Mouse (Mus musculus) fat pad, adult 2 months (tissue): ENCODE data around the gene Adcy2.

Source experiments
- DNase-seq: peaks from one replicate; pipeline ENCODE4 v3.0.0-alpha.2; 2011; ENCODE audit warnings: low read depth, low spot score; ENCODE audit errors: extremely low read depth

Gene Adcy2

GRCm38 (mm10) chr13:68684919-68685318 lies 314.4 kb downstream of the Adcy2 start:
- DNase-seq, result no peak

DNA sequence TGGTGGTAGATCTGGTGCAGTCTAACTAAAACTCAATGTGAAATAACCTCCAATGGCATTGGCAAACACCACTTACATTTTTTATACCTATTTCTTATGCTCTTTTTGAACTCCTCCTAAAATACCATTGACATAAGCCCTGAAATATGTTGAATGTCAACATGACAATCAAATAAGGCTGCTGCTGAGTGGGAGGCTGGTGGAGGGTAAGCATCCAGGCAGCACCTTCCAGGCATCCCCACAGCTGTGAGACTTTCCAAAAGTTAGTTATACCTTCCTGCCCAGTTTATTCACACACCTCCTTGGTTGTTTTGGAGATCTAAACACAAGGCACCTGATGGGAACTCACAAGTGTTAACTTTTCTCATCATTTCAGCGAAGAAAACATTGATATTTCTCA lies 318.9 kb downstream of the Adcy2 start:
- no peak for DNase-seq

- DNase-seq, result no peak
These were observed 356.6 kb downstream of the Adcy2 start for GRCm38 (mm10) chr13:68642786-68643185.

GRCm38 (mm10) chr13:68627041-68627440 lies 372.3 kb downstream of the Adcy2 start:
- no peak for DNase-seq

DNA sequence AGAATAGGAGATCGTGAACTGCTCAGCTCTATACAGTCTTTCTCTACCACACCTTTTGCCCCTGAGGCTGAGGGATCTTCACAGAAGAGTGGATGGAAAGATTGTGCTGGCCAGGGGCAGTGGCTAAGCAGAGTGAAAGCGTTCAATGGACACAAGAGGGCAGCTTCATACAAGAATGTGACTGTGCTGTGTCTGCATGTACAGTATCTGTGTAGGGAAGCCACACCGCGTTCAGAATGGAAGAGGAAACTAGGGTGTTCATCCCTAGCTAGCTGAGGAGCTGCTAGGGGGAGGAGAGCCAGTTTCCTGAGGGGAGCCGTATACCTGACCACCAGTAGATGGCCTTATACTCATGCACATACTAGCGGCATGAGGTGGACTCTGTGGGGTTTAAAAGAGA lies 376.5 kb downstream of the Adcy2 start:
- no peak for DNase-seq

- no peak for DNase-seq
These were observed 391.5 kb downstream of the Adcy2 start for GRCm38 (mm10) chr13:68607652-68608405.

DNA sequence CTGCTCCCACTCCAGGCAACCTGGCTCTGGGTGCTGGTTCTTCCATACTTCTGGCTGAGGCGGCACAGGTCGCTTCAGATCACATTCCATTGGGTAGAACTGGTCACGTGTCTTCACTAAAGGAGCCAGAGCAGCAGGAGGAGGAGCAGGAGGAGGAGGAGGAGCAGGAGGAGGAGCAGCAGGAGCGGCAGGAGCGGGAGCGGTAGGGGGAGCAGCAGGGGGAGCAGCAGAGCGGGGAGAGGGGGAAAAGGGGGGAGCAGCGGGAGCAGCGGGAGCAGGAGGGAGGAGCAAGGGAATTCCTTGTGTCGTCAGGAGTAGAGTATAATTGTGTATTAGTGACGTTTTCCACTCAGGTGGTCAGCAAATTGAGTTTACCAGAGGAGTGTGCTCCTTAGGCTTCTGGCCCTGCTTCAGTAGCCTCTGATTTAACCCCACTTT lies 393.6 kb downstream of the Adcy2 start:
- DNase-seq, result no peak

DNA sequence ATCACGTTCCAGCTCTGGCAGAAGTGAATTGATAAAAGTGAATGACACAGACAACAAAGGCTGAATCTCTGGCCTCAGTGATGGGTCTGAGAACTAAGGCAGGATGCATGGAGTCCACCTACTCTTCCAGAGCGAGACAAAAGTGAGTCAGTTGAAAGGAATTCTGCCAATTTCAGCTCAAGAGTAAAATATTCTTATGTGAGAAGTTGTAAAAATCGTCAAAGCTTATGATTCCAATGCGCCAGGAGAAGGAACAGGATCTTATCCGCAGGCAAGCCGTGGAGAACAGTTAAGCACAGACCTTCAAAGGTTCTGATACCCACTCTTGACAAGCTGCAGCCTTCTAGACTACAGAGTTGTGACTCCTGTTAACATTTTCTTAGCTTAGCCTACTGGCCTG lies 396.3 kb downstream of the Adcy2 start:
- DNase-seq, result no peak

DNA sequence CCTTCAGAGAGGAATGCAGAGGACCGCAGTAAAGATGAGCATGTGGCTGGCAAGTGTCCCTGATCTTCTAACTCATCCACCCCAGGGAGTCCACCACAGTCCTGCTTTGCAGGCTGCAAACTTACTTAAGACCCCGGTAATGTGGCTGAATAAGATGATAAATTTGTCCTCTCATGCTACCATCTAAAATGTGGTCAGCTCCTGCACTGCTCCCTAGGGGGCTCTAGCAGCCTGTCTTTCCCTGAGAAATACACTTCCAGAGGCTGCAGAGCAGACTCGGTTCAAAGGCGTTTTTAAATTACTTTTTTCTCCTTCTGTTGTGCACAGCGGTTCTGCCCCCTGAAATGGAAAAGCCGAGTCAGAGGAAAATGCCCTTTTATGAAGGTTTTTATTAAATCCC lies 398.2 kb downstream of the Adcy2 start:
- DNase-seq, result no peak

GRCm38 (mm10) chr13:68598953-68599352 lies 400.4 kb downstream of the Adcy2 start:
- DNase-seq, result no peak

DNA sequence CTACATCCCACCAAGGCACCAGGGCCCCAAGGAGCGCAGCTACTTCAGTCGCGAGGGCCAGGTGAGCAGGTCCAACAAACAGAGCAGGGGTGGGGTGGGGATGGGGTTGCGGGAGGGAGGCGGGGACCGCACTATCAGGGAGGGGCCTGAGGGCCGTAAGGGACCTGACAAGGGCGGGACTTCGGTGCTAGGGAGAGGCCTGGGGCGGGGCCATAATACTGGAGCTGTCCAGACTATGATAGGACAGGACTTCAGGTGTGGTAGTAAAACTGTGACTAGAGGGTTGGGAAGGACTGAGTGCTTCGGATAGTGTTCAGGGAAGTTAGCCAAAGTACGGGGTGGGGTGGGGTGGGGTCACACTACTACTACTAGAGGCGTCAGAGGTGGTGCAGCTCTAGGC lies 401.7 kb downstream of the Adcy2 start:
- DNase-seq, result no peak

- DNase-seq, result no peak
These were observed 402.1 kb downstream of the Adcy2 start, which contains the start of gene 1700001L19Rik for GRCm38 (mm10) chr13:68597199-68597598. 1700001L19Rik (plus strand) TSS chr13:68597421.

- no peak for DNase-seq
These were observed 405.5 kb downstream of the Adcy2 start for GRCm38 (mm10) chr13:68593797-68594196.

GRCm38 (mm10) chr13:68588352-68588751 lies 411.0 kb downstream of the Adcy2 start:
- no peak for DNase-seq

DNA sequence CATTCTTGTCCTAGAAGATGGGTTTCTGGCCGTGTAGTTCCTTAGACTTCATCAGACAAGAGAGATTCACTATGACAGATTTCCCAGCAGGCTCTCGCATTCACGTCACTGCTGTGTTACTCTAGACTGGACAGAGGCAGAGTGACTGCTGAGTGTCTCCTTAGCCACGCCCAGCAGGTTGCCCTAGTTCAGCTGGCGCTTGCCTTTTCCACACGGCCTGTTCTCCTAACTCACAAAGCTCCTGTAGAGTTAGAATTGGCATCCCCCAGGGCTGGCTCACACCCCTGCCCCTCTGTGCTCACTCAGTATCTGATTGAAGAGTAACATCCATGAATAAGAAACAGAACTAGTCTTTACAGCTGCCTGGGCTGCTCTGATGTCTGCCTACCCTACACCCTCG lies 413.9 kb downstream of the Adcy2 start:
- no peak for DNase-seq

DNA sequence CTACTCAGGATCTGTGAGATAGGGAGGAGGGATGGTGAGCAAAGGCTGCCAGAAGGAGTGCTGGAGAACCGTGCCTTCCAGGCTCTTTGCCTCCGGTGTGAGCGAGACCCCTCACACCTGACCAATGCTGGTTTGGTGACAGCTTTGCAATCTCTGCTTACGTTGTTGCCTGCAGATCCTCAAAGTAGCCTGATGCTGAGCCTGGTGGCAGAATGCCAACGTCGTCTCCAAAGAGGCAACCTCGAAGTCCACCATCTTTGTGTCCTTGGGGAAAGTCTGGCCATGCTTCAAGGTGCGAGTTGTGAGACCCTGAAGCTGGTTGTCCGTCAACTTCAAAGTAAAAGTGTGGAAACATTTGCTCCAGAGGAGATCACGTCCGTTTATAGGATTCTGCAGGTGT lies 415.4 kb downstream of the Adcy2 start:
- no peak for DNase-seq

DNA sequence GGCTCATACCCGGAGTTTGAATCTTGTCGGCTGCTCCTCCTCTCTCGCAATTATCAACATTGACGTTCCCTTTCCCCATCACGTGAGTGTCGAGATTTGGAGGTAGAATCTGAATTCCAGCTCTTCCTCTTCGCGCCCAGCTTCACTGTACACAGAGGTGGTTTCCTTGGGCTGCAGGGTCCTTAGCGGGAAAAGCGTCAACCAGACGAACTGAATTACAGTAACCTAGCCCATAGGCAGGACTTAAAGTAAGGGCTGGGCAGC lies 416.9 kb downstream of the Adcy2 start:
- no peak for DNase-seq

DNA sequence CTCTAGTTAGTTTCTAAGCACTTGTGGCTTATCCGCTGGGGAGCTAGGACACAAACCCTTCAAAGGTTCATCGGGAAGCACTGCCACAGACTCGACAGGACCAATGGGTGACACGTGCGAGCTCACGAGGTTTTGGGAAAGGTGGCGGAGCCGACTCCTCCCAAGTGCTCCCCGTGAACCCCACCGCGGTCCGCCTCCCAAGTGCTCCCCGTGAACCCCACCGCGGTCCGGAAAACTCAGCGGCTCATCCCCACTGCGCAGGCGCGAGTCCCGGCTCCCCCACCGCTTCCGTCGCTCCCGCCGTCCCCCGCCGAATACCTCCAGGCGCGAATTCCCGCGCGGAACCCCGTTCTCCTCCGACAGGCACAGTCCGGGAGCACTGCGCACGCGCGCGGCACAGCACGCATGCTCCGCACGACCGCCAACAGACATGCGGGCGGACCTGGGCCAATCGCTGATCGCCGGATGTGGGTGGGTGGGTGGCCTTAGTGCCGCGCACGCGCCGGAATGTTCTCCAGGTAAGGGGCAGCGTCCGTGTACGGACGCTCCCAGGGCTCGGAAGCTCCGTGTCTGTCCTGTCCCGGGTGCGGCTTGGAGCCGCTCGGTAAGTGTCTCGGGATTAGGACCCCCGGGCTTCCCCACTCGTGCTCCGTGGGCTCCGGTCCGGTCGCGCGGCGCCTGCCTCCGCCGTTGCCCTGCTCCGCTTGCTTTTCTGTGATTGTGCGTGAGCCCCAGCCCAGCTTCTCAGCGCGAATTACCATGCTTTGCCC lies 417.4 kb downstream of the Adcy2 start, which contains the start of the genes Mtrr and Fastkd3:
Mtrr (minus strand) TSS at position 403 of the 770 bp plus-strand sequence.
Fastkd3 (plus strand) TSS at position 488 of the 770 bp plus-strand sequence.
- peak; percentile 33 for DNase-seq

- no peak for DNase-seq
These were observed 418.1 kb downstream of the Adcy2 start for GRCm38 (mm10) chr13:68581086-68581740.

DNA sequence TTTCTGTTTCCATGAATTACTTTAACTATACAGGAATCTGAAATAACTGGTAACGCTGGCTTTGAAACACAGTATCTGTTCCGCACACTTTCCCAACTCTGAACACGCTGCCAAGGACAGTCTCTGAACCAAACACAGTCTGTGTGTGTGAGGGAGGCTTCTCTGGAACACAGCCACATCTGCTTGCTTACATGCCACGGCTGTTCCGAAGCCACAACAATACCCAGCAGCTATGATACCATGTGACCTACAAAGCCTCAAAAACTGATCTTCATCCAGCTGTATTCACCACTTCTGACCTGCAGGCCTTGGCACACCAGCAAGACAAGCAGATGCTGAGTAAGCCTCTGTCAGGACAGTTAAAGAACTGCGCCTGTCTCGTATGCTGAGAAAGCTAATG lies 421.4 kb downstream of the Adcy2 start:
- peak; percentile 96 for DNase-seq

DNA sequence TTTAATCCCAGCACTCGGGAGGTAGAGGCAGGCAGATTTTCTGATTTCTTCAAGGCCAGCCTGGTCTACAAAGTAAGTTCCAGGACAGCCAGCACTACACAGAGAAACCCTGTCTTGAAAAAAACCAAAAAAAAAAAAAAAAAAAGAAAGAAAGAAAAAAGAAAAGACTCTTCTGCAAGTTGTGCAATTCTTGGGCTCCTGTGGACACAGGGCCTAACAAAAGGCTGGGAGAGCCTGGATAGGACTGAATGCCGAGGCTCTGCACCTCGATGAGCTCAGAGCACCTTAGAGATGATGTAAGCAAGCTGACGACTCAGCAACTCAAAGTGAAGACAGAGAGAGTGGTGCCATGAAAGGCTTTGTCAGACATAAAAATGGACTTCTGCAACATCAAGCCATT lies 424.9 kb downstream of the Adcy2 start:
- DNase-seq, result no peak
